Mouse (Mus musculus) neural tube, postnatal 0 days (tissue): ENCODE measurements around the gene Tekt5. TPM values are rescaled to one million over a fixed set of nuclear protein-coding genes. Genes with fewer than 3 reads are reported as not detected.

Experiments used
- polyA plus RNA-seq: library from polyadenylated mRNA; unstranded; fragments of >200 nt; fragmentation: Nextera tagmentation; extraction: Ambion mirVana; gene quantifications from 2 replicates; pipeline ENCODE4 v1.2.1, GENCODE M21; 2015

Tekt5 gene
- polyA plus RNA-seq = 37.8 and 43.0 TPM in 2 replicates

DNA sequence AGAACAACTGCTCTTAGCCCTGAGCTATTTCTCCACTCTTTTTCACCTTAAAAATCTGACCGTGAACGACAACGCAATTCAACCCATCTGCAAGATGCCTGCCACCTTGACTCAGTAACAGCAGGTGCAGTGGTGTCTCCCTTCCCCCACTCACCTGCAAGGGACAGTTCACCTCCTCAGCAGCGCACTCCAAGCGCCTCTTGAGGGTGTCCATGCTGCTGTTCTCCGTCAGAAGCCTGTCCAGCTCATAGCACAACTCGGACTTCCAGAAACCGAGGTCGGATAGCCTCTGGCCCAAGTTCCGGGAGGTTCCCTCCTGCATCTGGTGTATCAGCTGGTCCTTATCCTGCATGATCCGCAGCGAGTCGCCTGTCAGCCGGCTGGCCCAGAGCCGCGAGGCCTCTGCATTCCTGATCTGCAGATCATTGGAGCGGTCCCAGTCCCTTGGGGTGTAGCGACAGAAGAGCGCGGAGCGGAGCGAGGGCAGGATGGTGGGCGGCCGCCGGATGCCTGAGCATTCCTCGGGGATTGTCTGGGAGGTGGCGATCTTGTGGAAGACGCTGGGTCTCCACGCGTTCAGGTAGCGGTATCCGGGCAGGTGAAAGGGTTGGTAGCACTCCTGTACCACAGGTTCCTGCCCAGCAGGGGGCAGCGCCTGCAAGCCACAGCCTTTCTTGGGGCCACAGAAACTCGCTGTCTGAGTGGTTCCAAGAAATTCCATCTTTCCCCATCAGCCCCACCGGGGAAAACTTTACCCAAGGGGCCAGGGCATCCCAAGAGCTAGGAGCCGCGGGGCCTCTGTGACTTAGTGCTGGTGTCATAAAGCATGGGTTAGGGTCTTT lies at the start of gene Tekt5:
TSS of gene Tekt5 (minus strand) at position 792 of the 842 bp plus-strand sequence.

DNA sequence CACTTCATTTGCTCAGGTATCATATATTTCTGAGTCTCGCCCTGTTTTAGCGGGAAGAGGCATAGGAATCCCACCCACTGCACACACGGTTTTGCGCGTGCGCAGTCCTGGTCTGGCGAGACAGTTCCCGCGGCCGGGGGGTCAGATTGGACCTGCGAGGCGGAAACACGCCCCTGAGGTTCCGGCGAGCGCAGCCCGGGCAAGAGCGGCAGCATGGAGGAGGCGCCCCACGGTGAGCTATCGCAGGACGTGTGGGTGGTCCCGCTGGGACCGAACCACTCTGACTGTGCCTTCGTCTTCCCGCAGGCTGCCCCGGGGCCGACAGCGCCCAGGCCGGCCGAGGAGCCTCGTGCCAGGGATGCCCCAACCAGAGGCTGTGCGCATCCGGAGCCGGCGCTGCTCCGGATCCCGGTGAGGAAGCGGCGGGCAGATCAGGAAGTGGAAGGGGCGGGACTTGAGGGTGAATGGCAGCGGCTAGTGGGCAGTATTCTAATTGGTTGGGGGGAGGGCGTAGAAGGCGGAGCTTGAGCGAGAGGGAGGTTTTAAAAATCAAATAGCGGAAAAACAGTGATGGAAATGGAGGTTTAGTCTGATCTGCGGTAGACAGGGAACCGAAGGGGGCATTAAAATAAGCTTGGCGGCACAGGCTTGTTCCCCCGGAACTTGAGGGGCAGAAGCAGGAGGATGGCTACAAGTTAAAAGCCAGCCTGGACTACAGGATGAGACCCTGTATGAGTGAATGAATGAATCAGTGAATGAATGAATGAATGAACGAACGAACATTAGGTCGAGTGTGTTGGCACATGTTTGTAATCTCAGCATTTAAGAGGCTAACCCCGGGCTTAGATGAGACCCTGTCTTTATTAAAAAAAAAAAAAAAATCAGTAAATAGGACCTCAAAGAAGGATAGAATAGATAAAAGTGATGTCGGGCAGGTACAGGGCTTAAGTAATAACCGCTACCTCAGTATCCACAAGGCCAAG lies 16.8 kb upstream of the Tekt5 start, which contains the start of gene Nubp1:
TSS of gene Nubp1 (plus strand) at position 185 of the 983 bp plus-strand sequence.

DNA sequence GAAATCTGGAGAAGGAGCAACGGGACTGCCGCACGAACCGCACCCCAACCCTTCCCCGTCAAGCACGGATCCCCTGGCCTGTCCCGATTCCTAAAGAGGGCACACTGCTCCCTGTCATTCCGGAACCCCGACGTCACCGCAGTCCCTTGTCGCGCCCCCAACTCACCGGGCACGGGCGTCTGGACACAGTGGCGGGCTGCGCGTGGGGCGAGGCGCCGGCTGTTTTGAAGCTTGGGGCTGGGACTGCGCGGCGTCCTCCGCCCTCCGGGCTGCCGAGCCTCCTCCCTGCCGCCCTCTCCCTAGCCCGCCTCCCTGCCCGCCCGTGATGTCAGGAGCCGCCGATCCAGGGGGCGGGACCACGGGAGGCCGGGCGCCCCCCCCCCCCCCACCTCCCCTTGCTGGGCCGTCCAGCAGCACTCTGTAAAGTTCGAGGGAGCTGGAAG lies 81.6 kb downstream of the Tekt5 start, which contains the start of gene Emp2:
TSS of gene Emp2 (minus strand) at position 323 of the 443 bp plus-strand sequence.

Other genes with a start within 250 kb of the Tekt5 start
- gene Rpl39l, start 225.3 kb downstream of the Tekt5 start, polyA plus RNA-seq = not detected in 2 replicates
- gene Atf7ip2, start 202.8 kb downstream of the Tekt5 start, polyA plus RNA-seq = not detected in 2 replicates
- gene Emp2, start 81.5 kb downstream of the Tekt5 start, polyA plus RNA-seq = 30.4 and 31.1 TPM in 2 replicates
- gene Nubp1, start 16.5 kb upstream of the Tekt5 start, polyA plus RNA-seq = 35.6 and 42.3 TPM in 2 replicates
- gene Tvp23a, start 51.9 kb upstream of the Tekt5 start, polyA plus RNA-seq = 35.4 and 39.1 TPM in 2 replicates
- gene Ciita, start 84.6 kb upstream of the Tekt5 start, polyA plus RNA-seq = 0.36 and 0.42 TPM in 2 replicates
- 27.2 and 32.4 TPM in 2 replicates for gene Dexi, start 147.6 kb upstream of the Tekt5 start, polyA plus RNA-seq
- gene Clec16a, start 149.8 kb upstream of the Tekt5 start, polyA plus RNA-seq = 66.2 and 72.3 TPM in 2 replicates